Mouse (Mus musculus): ENCODE measurements around the gene Fli1. TPM values are rescaled to one million over a fixed set of nuclear protein-coding genes. Genes with fewer than 3 reads are reported as not detected.

The Fli1 gene
- polyA plus RNA-seq, 1 experiment from 2014 or later: 15.0 TPM

GRCm38 (mm10) chr9:32559859-32560258, 17.2 kb upstream of the Fli1 start:
- DNase-seq (ENCODE audit: low spot score): peak; percentile 15
- H3K36me3 ChIP-seq (ENCODE audit: control insufficient read depth, insufficient read depth, low read length): no peaks in the 10 kb centered on the region
- H3K9ac ChIP-seq (ENCODE audit: low read length): no peak overlapping the region
- H3K4me1 ChIP-seq (replicated peaks; ENCODE audit: control insufficient read depth, insufficient read depth, low read length): no peaks in the 10 kb centered on the region; the same call in 1 of the 2 replicates
- H3K4me2 ChIP-seq (ENCODE audit: low read length): no peak overlapping the region
- no peak overlapping the region for H3K27ac ChIP-seq (ENCODE audit: low read depth)
- H3K27me3 ChIP-seq (replicated peaks; ENCODE audit: control insufficient read depth, insufficient read depth, low read length): no peaks in the 10 kb centered on the region
- H3K9me3 ChIP-seq (ENCODE audit: control insufficient read depth, low read length): no peaks in the 10 kb centered on the region
- ATAC-seq (replicated peaks; ENCODE audit: low FRiP score, low TSS enrichment, low read depth): no peak
- WGBS: 78% methylated on average over 8 of the region's 8 CpGs
- no peak overlapping the region for H3K4me3 ChIP-seq (ENCODE audit: low read depth, low read length)

GRCm38 (mm10) chr9:32559454-32559853, 16.8 kb upstream of the Fli1 start:
- H3K36me3 ChIP-seq (ENCODE audit: control insufficient read depth, insufficient read depth, low read length): no peaks in the 10 kb centered on the region
- H3K27ac ChIP-seq (ENCODE audit: low read depth): no peak overlapping the region
- no peaks in the 10 kb centered on the region for H3K27me3 ChIP-seq (replicated peaks; ENCODE audit: control insufficient read depth, insufficient read depth, low read length)
- no peak overlapping the region for H3K4me3 ChIP-seq (ENCODE audit: low read depth, low read length)
- H3K9ac ChIP-seq (ENCODE audit: low read length): no peak overlapping the region
- ATAC-seq (replicated peaks; ENCODE audit: low FRiP score, low TSS enrichment, low read depth): no peak
- peak; percentile 7 for DNase-seq (ENCODE audit: low spot score)
- H3K4me2 ChIP-seq (ENCODE audit: low read length): no peak overlapping the region
- H3K9me3 ChIP-seq (ENCODE audit: control insufficient read depth, low read length): no peaks in the 10 kb centered on the region
- no peaks in the 10 kb centered on the region; the same call in 1 of the 2 replicates for H3K4me1 ChIP-seq (replicated peaks; ENCODE audit: control insufficient read depth, insufficient read depth, low read length)

GRCm38 (mm10) chr9:32556313-32556712, 13.7 kb upstream of the Fli1 start:
- Histone ChIP-seq H3K9me3 (ENCODE audit: control insufficient read depth, low read length) (no peaks in the 10 kb centered on the region), H3K36me3 (ENCODE audit: control insufficient read depth, insufficient read depth, low read length) (no peaks in the 10 kb centered on the region), H3K27me3 (replicated peaks; ENCODE audit: control insufficient read depth, insufficient read depth, low read length) (no peaks in the 10 kb centered on the region), H3K4me1 (replicated peaks; ENCODE audit: control insufficient read depth, insufficient read depth, low read length) (no peaks in the 10 kb centered on the region), H3K27ac (ENCODE audit: low read depth) (no peak overlapping the region), H3K9ac (ENCODE audit: low read length) (no peak overlapping the region), H3K4me3 (ENCODE audit: low read depth, low read length) (no peak overlapping the region), H3K4me2 (ENCODE audit: low read length) (no peak overlapping the region)
- 71% methylated on average over 7 of the region's 7 CpGs for WGBS
- peak; percentile 43 for DNase-seq (ENCODE audit: low spot score)
- no peak for ATAC-seq (replicated peaks; ENCODE audit: low FRiP score, low TSS enrichment, low read depth)

GRCm38 (mm10) chr9:32555279-32555678, 12.6 kb upstream of the Fli1 start:
- DNase-seq (ENCODE audit: low spot score) (peak; percentile 23), ATAC-seq (replicated peaks; ENCODE audit: low FRiP score, low TSS enrichment, low read depth) (no peak)
- Histone ChIP-seq H3K4me1 (replicated peaks; ENCODE audit: control insufficient read depth, insufficient read depth, low read length) (peaks cover 6% of the 10 kb centered on the region), H3K9me3 (ENCODE audit: control insufficient read depth, low read length) (no peaks in the 10 kb centered on the region), H3K36me3 (ENCODE audit: control insufficient read depth, insufficient read depth, low read length) (no peaks in the 10 kb centered on the region), H3K4me3 (ENCODE audit: low read depth, low read length) (no peak overlapping the region), H3K4me2 (ENCODE audit: low read length) (no peak overlapping the region), H3K27ac (ENCODE audit: low read depth) (no peak overlapping the region), H3K27me3 (replicated peaks; ENCODE audit: control insufficient read depth, insufficient read depth, low read length) (no peaks in the 10 kb centered on the region), H3K9ac (ENCODE audit: low read length) (no peak overlapping the region)
- 85% methylated on average over 3 of the region's 3 CpGs for WGBS

GRCm38 (mm10) chr9:32550541-32550940, 7.9 kb upstream of the Fli1 start:
- Histone ChIP-seq H3K27me3 (replicated peaks; ENCODE audit: control insufficient read depth, insufficient read depth, low read length) (peaks cover 16% of the 10 kb centered on the region), H3K36me3 (ENCODE audit: control insufficient read depth, insufficient read depth, low read length) (no peaks in the 10 kb centered on the region), H3K4me3 (ENCODE audit: low read depth, low read length) (no peak overlapping the region), H3K9ac (ENCODE audit: low read length) (no peak overlapping the region), H3K9me3 (ENCODE audit: control insufficient read depth, low read length) (no peaks in the 10 kb centered on the region), H3K4me2 (ENCODE audit: low read length) (no peak overlapping the region), H3K4me1 (replicated peaks; ENCODE audit: control insufficient read depth, insufficient read depth, low read length) (peaks cover 18% of the 10 kb centered on the region), H3K27ac (ENCODE audit: low read depth) (no peak overlapping the region)
- no peak for ATAC-seq (replicated peaks; ENCODE audit: low FRiP score, low TSS enrichment, low read depth)
- peak; percentile 49 for DNase-seq (ENCODE audit: low spot score)
- 15% methylated on average over 10 of the region's 10 CpGs for whole genome bisulfite sequencing

- H3K4me2 ChIP-seq (ENCODE audit: low read length): no peak overlapping the region
- no peak overlapping the region for H3K9ac ChIP-seq (ENCODE audit: low read length)
- WGBS: 20% methylated on average over 6 of the region's 6 CpGs
- no peak overlapping the region for H3K27ac ChIP-seq (ENCODE audit: low read depth)
- H3K9me3 ChIP-seq (ENCODE audit: control insufficient read depth, low read length): no peaks in the 10 kb centered on the region
- H3K27me3 ChIP-seq (replicated peaks; ENCODE audit: control insufficient read depth, insufficient read depth, low read length): peaks cover 21% of the 10 kb centered on the region
- peaks cover 27% of the 10 kb centered on the region for H3K4me1 ChIP-seq (replicated peaks; ENCODE audit: control insufficient read depth, insufficient read depth, low read length)
- no peaks in the 10 kb centered on the region for H3K36me3 ChIP-seq (ENCODE audit: control insufficient read depth, insufficient read depth, low read length)
- ATAC-seq (replicated peaks; ENCODE audit: low FRiP score, low TSS enrichment, low read depth) (no peak), DNase-seq (ENCODE audit: low spot score) (peak; percentile 51)
- no peak overlapping the region for H3K4me3 ChIP-seq (ENCODE audit: low read depth, low read length)
These were observed 7.1 kb upstream of the Fli1 start for GRCm38 (mm10) chr9:32549462-32550384.

- Histone ChIP-seq H3K4me1 (replicated peaks; ENCODE audit: control insufficient read depth, insufficient read depth, low read length) (peaks cover 44% of the 10 kb centered on the region), H3K9ac (ENCODE audit: low read length) (no peak overlapping the region), H3K36me3 (ENCODE audit: control insufficient read depth, insufficient read depth, low read length) (no peaks in the 10 kb centered on the region), H3K9me3 (ENCODE audit: control insufficient read depth, low read length) (no peaks in the 10 kb centered on the region), H3K4me3 (ENCODE audit: low read depth, low read length) (no peak overlapping the region), H3K27me3 (replicated peaks; ENCODE audit: control insufficient read depth, insufficient read depth, low read length) (peaks cover 48% of the 10 kb centered on the region), H3K27ac (ENCODE audit: low read depth) (no peak overlapping the region), H3K4me2 (ENCODE audit: low read length) (no peak overlapping the region)
- 49% methylated on average over 2 of the region's 2 CpGs for WGBS
- DNase-seq (ENCODE audit: low spot score): peak; percentile 43
- no peak for ATAC-seq (replicated peaks; ENCODE audit: low FRiP score, low TSS enrichment, low read depth)
These were observed 4.1 kb upstream of the Fli1 start for GRCm38 (mm10) chr9:32546731-32547130.

- Histone ChIP-seq H3K36me3 (ENCODE audit: control insufficient read depth, insufficient read depth, low read length) (no peaks in the 10 kb centered on the region), H3K9me3 (ENCODE audit: control insufficient read depth, low read length) (no peaks in the 10 kb centered on the region), H3K4me1 (replicated peaks; ENCODE audit: control insufficient read depth, insufficient read depth, low read length) (peaks cover 36% of the 10 kb centered on the region), H3K4me3 (ENCODE audit: low read depth, low read length) (no peak overlapping the region), H3K9ac (ENCODE audit: low read length) (no peak overlapping the region), H3K27me3 (replicated peaks; ENCODE audit: control insufficient read depth, insufficient read depth, low read length) (peaks cover 53% of the 10 kb centered on the region), H3K27ac (ENCODE audit: low read depth) (no peak overlapping the region), H3K4me2 (ENCODE audit: low read length) (peak overlapping the region; percentile 24)
- ATAC-seq (replicated peaks; ENCODE audit: low FRiP score, low TSS enrichment, low read depth) (no peak), DNase-seq (ENCODE audit: low spot score) (peak; percentile 63)
- 5% methylated on average over 40 of the region's 40 CpGs for WGBS
These were observed 2.3 kb upstream of the Fli1 start for GRCm38 (mm10) chr9:32544731-32545661.

Data from intestine, embryonic 14.5 days (tissue).